Mouse (Mus musculus) bone marrow, adult 2 months (tissue): Measurements from ENCODE around the gene Rims1. TPM values are rescaled to one million over a fixed set of nuclear protein-coding genes. Genes with fewer than 3 reads are reported as not detected.

Experiments
- H3K27ac ChIP-seq: fragments of 200-500 bp; 2 replicates; pipeline ENCODE4 v1.5.1; 2012; ENCODE audit warnings: low read depth, mild to moderate bottlenecking, control low read depth, inconsistent platforms, low read length; ENCODE audit not compliant: control insufficient read depth, poor library complexity, insufficient read depth
- H3K4me1 ChIP-seq: fragments of 200-500 bp; 2 replicates; pipeline ENCODE4 v1.6.1; 2011; ENCODE audit warnings: low read length; ENCODE audit not compliant: control insufficient read depth, insufficient read depth
- H3K4me3 ChIP-seq: fragments of 200-500 bp; replicated peaks from 2 replicates; pipeline ENCODE3; 2011; ENCODE audit warnings: mild to moderate bottlenecking, low read depth, low read length, control low read depth; ENCODE audit not compliant: control insufficient read depth
- CTCF ChIP-seq: fragments of 200-500 bp; IDR thresholded peaks from 2 replicates; pipeline ENCODE4 v1.5.1; 2011; ENCODE audit warnings: low read length, control low read depth; ENCODE audit not compliant: control insufficient read depth, insufficient read depth
- POLR2A ChIP-seq: fragments of 200-500 bp; IDR thresholded peaks from 2 replicates; pipeline ENCODE4 v1.6.1; 2011; ENCODE audit warnings: low read depth, mild to moderate bottlenecking, control low read depth, low read length, borderline replicate concordance; ENCODE audit not compliant: control insufficient read depth
- WGBS: fragments of 180-500 bp; shearing (Covaris S2); methylation state at CpG from one replicate; pipeline ENCODE4 v1.1.7; 2018; 5-methylcytosine and 5-hydroxymethylcytosine counted together
- polyA plus RNA-seq: library from polyadenylated mRNA; stranded (reverse); fragments of >200 nt; gene quantifications from 2 replicates; pipeline ENCODE4 v1.2.4, GENCODE M21; 2011; ENCODE audit warnings: low replicate concordance; ENCODE audit not compliant: missing spikeins, insufficient read depth, insufficient read length

The Rims1 gene
- polyA plus RNA-seq, 1 experiment, result 1.6 TPM

DNA sequence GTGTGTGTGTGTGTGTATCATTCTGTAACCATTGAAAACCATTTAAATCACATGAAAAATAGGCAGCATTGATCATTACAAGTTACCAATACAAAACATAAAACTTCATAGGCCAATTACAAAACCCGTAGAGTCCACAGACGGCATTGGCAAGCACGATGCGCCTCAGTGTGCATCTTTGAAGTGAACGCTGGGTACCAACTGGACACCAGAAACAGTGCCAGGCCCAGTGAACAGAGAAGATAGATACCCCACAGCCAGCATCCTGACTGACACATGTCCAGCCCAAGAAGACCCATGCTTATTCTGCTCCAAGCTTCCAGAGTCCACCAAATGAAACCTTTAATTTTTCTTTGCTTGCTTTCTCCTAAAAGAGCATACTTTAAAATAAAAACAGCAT lies 18.2 kb downstream of the Rims1 start:
- H3K4me3 ChIP-seq, result no peak overlapping the region
- TF ChIP-seq POLR2A, result no peak
- no peak for TF ChIP-seq CTCF
- H3K27ac ChIP-seq, result no peak overlapping the region
- WGBS, result 83% methylated on average over 5 of the region's 5 CpGs
- no peaks in the 10 kb centered on the region for H3K4me1 ChIP-seq

DNA sequence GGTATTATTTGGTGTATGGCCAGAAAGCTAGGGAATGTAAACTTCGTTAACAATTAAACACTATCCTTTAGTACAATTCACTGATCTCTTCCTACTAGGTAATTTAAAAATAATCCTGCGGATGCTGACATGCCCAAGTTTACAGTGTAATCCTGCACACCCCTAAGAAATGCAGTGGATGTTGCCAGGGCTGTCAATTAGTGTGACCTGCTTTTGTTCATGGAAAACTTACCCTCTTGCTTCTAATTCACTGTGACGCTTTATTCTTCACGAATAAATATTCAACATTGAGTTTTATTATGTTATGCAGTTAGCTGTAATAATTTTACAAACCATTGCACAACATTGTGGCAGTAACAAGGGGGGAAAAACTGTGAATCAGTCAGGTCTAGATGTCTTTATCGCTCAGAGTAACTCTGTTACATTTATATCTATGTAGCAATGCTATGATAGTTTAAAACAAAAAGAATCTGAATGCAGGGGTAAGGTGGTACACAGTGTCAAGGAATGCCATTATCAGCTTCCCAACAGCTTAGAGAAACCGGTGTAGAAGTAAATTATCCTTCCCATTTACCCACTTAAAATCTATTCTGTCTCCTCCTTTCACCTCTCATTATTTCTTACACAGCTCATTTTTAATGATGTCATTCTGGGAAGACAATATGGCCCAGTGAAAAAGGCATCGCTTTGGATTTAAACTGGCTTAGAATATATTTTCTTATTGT lies 35.1 kb downstream of the Rims1 start:
- 72% methylated on average over 7 of the region's 7 CpGs for WGBS
- H3K4me1 ChIP-seq, result no peaks in the 10 kb centered on the region

DNA sequence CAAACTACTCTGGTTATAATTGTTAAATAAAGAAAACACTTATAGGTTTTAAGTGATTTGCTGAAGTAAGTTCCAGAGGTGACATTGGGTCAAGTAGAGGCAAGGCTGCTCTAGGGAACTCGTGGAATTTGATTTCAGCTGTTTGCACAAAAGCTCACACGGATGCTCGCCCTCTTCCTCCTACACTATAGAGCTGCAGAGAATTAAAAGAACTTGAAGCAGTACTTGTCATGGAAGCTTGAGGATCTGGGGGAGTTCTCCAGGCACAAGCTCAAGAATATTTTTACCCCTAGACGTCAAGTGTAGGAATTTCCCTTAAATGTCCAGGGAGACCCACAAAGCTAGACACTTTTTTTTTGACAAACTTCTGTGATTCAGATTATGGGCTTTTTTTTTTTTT lies 42.4 kb downstream of the Rims1 start:
- H3K4me1 ChIP-seq, result no peaks in the 10 kb centered on the region
- WGBS, result 83% methylated on average over 4 of the region's 4 CpGs
- H3K27ac ChIP-seq, result no peak overlapping the region
- H3K4me3 ChIP-seq, result no peak overlapping the region
- TF ChIP-seq POLR2A, result no peak
- no peak for TF ChIP-seq CTCF

More for the DNA sequence above, 35.1 kb downstream of the Rims1 start:
- Histone ChIP-seq H3K4me3 (no peak overlapping the region), H3K27ac (no peak overlapping the region)
- TF ChIP-seq POLR2A (no peak), CTCF (no peak)

DNA sequence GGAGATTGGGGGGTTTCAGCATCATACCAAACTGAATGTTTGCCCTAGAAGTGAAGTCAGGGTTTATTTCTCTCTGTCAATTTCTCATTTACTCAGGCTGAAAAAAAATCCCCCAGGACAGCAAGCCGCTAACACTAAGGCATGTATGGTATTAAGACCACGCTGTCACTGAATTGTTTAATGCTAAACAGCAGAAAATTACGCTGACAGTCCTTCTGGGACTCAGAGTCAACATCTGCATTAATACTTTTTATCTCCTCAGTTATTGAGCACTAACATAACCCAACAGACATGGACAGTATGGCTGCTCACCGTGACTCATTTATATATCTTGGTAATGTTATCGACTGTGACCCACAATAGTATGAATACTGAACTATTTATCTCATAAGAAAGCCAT lies 43.0 kb downstream of the Rims1 start:
- H3K27ac ChIP-seq, result no peak overlapping the region
- 84% methylated on average over 5 of the region's 5 CpGs for WGBS
- TF ChIP-seq POLR2A (no peak), CTCF (no peak)
- no peaks in the 10 kb centered on the region for H3K4me1 ChIP-seq
- no peak overlapping the region for H3K4me3 ChIP-seq

DNA sequence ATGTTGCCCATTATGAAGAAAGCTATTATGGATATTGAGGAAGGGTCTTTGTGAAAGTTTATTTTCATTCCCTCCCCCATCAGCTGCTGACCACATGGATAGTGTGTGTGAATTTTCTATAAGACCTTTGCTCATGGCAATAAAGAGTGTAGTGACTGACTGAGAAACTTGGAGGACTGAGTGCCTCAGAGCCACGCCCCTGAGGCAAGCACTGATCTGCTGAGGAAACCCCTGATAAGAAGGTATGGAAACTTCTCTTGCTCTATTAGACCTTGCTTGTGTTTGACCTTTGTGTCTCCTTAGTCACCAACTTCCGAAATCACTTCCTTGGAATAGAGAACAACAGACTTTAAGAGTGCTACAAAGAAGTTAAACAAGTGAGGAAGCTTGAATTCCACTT lies 55.3 kb downstream of the Rims1 start:
- H3K4me1 ChIP-seq, result no peaks in the 10 kb centered on the region
- no peak overlapping the region for H3K27ac ChIP-seq
- 57% methylated on average over 2 of the region's 2 CpGs for WGBS
- no peak overlapping the region for H3K4me3 ChIP-seq
- TF ChIP-seq POLR2A (no peak), CTCF (no peak)

DNA sequence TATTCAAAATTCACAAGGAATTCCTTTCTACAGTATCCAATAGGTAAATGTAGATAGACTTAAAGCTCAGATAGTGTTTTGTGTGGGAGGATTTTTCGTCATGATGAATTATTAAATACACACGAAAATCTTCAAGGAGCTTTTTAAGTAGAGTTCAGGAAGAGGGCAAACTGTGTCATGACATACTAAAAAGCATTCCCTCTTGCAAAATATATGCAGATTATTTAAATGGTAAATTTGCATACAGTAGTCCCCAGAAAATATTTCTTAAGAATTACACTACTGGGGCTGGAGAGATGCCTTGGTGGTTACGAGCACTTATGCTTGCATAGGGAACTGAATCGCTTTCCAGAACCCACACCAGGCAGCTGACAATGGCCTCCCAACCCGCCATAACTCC lies 61.1 kb downstream of the Rims1 start:
- no peaks in the 10 kb centered on the region for H3K4me1 ChIP-seq
- TF ChIP-seq CTCF (no peak), POLR2A (no peak)
- no peak overlapping the region for H3K4me3 ChIP-seq
- no peak overlapping the region for H3K27ac ChIP-seq
- 68% methylated on average over 5 of the region's 5 CpGs for WGBS

DNA sequence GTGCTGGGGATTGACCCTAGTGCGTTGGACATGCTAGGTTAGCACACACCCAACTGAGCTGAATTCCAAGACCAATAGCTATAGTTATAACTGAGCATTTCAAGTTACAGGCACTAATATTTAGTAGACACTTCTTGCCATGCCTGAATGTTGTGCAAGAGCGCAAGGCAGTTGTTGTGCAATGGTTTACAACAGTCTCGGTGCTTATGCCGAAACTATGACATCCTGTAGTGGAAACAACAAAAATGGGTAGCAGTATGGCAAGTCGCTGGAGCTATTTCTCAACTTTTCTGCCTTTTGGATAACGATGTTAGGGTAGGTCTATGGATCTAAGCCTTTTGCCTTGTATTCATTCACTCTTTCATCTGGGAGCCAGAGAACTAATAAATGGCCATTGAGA lies 68.3 kb downstream of the Rims1 start:
- Histone ChIP-seq H3K4me3 (no peak overlapping the region), H3K27ac (no peak overlapping the region), H3K4me1 (no peaks in the 10 kb centered on the region)
- TF ChIP-seq CTCF, result no peak
- TF ChIP-seq POLR2A, result no peak
- WGBS, result 57% methylated on average over 6 of the region's 6 CpGs

DNA sequence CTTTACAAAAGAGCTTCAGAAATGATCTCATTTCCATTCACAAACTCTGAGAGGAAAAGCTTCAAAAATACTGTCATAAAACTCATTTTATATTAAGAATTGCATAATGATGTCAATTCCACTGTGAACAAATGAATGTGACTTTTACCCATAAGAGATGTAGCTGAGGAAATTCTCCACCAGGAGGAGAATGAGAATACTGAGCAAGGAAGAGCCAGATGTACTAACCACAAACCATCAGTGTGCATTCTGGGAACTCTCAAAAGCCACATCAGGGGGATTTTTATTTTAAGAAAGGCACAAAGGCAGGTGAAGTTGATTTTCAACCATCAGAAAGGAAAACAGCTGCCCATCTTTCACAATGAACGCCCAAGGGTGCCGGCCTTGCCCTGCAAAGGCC lies 71.4 kb downstream of the Rims1 start:
- TF ChIP-seq CTCF (no peak), POLR2A (no peak)
- no peaks in the 10 kb centered on the region for H3K4me1 ChIP-seq
- WGBS, result 83% methylated on average over 2 of the region's 2 CpGs
- no peak overlapping the region for H3K4me3 ChIP-seq
- no peak overlapping the region for H3K27ac ChIP-seq

DNA sequence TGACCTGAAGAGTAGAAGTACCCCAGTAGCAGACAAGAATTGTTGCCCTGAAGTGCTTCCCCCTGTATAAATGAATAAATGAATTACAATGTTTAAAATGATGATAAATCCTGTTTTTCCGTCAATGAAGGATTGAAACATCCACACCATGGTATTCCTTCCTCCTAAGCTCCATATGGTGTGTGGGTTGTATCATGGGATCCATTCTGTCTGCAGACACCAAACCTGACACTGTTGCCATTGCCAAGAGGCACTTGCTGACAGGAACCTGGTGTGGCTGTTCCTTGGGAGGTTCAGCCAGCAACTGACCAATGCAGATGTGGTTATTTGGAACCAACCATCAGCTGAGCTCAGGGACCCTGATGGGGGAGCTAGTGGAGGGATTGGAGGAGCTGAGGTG lies 72.5 kb downstream of the Rims1 start:
- TF ChIP-seq POLR2A (no peak), CTCF (no peak)
- no peaks in the 10 kb centered on the region for H3K4me1 ChIP-seq
- 88% methylated on average over 1 of the region's 1 CpGs for WGBS

More for the DNA sequence above, 72.5 kb downstream of the Rims1 start:
- Histone ChIP-seq H3K4me3 (no peak overlapping the region), H3K27ac (no peak overlapping the region)
